Mouse (Mus musculus) large intestine, adult 2 months (tissue): Measurements from ENCODE around the gene Eif5a. TPM values are rescaled to one million over a fixed set of nuclear protein-coding genes. Genes with fewer than 3 reads are reported as not detected.
"Not testable (repeated sequence)": the region's sequence is repeated elsewhere in the genome, so short reads cannot be mapped to it uniquely, and the experiment has no call there.

Experiments used
- DNase-seq: peaks from one replicate; pipeline ENCODE4 v3.0.0-alpha.2; 2012; ENCODE audit warnings: low read depth, low spot score
- WGBS: fragments of 180-500 bp; shearing (Covaris S2); methylation state at CpG from one replicate; pipeline ENCODE4 v1.1.7; 2018; 5-methylcytosine and 5-hydroxymethylcytosine counted together
- polyA plus RNA-seq: library from polyadenylated mRNA; depleted of rRNA; stranded (reverse); fragments of >200 nt; gene quantifications from 2 replicates; pipeline ENCODE4 v1.2.3, GENCODE M21; 2012

Eif5a gene
- polyA plus RNA-seq, 1 experiment, result 694 TPM

DNA sequence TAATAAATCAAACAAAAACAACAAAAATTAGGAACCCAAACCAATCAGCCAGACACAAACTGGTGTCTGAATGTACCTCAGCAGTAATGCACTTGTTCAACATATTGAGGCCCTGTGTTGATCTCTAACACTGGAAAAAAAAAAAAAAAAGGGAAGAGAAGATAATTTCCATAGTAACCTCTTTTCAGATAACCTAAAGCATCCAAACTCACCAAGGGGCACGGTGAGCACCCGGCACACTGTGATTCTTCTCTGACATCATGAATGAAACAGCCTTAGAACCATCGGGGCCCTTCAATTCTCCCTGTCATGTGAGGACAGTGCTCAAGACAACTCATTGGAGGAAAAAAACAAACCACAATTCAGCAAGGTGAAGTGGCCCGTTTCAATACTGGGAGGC, 8.0 kb upstream of the Eif5a start:
- no peak for DNase-seq
- 65% methylated on average over 4 of the region's 4 CpGs for WGBS

DNA sequence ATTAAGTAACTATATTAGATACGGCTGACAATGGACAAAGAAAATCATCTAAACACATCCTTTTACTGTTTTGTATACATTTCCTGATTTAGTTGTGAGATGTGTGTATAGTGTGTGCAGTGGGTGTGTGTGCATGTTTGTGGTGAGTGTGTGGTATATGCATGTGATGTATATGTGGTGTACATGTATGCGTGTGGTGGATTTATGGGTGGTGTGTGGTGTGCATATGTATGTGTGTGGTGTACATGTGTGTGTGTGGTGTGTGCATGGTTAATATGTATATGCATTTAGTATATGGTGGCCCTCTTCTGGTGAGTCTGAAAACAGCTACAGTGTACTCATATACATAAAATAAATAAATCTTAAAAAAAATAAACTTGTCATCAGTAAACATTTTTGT, 5.7 kb upstream of the Eif5a start:
- DNase-seq, result no peak
- 94% methylated on average over 2 of the region's 2 CpGs for WGBS

DNA sequence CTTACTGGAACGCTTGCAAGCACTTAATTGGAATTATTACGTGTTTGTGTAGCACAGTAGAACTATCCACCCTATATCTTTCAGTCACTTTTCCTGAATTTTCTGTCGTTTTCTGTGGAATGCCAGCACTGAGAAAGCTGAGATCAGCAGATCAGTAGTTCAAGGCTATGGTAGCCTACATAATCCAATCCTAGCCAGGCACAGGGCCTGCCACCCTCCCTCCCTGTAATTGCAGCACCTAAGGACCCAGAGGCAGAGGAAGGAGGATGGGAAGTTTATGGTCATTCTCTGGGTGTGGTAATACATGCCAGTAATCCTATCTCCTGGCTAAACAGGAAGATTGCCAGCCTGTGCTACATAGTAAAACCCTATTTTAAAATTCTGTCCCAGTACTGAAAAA, 1.0 kb upstream of the Eif5a start:
- 51% methylated on average over 3 of the region's 3 CpGs for WGBS
- DNase-seq, result no peak

DNA sequence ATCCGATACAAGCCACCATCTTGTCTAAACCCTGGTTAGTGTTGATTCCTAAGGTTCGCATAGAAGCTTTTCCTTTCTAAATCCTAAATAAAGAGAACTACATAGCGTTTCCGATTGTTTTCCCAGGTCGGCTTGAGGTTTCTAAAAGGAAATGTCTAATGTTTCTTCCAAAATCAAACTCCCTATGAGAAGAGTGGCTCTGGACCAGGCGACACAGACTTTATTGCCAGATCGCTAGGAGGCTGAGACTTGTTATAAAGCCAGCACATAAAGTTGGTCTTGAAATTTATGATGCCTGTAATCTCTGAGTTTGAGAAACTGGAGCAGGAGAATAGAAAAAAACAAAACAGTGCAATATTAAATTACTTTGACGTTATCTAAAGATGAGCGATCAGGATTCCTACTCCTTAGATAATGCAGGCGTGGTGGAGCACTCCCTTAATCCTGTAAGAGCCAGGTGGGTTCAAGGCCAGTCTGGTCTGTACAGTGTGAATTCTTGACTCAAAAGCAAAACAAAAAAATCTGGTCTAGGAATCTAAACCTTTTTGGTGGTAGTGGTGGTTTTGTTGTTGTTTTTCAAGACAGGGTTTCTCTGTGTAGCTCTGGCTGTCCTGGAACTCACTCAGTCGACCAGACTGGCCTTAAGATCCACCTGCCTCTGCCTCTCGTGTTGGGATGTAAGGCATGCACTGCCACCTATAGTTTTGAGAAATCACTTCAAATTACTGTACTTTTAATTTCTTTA, 426 bp upstream of the Eif5a start:
- DNase-seq, result no peak
- WGBS, result 2% methylated on average over 12 of the region's 12 CpGs

DNA sequence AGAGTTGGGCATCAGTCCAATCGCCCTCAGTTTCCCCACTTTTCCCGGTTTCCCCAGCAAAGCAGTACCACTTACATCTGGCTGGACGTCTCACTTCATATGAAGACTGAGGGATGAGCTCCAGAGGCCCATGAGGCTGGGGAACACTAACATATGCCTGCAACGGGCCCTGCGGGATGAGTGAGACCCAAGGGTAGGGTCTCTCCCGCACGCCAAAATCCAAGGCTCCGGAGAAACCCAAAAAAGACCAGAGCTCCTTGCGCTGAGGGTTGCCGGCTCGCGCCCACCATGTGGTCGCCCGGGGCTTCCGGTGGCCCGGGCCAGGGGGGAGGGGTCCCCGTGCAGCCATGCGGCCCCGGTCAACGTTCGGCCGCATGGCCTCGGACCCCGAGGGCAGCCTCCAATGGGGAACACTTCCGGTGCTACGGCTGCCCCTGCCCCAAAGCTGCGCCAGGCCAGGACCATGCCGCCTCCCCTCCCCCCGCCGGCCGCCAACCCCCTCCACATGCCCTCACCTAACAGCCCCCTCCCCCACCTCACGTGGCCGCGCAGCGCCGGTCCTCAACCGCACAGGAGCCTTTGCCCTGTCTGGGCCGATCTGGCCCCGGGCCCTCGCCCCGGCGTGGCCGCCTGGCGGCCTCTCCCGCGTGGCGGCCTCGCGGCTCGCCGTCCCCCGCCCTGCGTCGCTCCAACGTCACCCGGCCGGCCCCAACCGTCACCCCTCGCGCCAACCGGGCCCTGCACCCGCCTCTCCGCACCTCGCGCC, 1.3 kb downstream of the Eif5a start:
- DNase-seq, result no peak
- WGBS, result under 1% methylated on average over 65 of the region's 65 CpGs

DNA sequence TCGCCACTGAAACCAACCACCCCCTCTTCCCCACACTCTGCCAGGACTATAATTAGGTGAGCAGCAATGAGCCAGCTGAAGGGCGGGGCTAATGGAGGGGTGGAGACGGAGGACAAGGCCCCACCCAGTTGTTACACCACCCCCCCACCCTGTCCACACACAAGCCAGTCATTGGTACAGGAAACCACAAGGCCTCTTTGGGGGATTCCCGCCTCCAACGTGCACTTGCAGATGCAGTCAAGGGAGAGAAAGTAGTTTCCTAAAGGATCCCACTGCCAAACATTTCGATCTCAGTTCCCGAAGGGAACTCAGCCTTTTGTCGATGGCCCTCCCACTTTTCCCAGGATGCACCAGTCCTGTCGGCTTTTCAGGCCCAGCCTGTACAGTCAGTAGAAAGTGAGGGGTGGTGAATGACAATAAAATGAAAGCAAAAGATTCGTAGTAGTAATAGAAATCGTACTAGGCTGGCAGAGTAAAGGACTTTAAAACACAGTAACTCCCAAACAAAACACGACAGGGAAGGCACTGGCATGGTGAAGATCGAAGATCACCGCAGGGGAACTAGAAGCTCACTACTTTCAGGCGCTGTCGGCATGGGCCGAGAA, 2.0 kb downstream of the Eif5a start:
- WGBS, result under 1% methylated on average over 17 of the region's 17 CpGs
- DNase-seq, result no peak

DNA sequence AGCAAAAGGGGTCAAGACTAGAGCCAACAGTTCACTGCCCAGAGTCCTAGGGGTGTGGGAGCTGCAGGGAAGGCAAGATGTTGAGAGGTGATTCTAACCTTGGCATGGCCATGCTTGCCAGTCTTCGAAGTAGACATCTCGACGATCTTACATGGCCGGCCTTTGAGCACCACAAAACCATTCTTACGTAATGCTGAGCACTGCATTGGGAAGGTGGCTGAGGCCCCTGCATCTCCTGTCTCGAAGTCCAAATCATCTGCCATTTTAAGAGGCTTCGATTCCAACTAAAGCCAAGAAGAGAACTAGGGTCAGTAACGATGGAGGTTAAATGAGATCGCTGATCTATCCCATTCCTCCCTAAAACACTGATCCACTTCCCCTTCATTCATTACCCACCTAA, 2.7 kb downstream of the Eif5a start:
- DNase-seq, result no peak
- WGBS, result 49% methylated on average over 9 of the region's 9 CpGs

DNA sequence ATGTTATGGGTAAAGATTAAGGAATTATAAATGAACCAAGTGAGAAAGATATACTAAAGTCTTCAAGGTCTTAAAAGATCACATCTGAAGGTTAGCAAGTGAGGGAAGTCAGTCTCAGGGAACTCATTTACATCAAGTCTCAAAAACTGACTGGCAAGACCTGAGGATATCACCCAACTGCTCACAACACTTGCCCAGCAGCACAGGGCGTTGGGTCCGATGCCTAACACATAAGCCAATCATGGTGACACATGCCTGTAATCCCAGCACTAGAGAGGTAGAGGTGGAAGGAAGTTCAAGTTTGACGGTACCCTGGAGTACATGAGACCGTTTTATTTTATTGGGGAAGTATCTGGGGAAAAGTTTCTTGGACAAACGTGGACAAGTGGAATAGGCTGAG, 3.6 kb downstream of the Eif5a start:
- 61% methylated on average over 5 of the region's 5 CpGs for WGBS
- DNase-seq, result no peak

DNA sequence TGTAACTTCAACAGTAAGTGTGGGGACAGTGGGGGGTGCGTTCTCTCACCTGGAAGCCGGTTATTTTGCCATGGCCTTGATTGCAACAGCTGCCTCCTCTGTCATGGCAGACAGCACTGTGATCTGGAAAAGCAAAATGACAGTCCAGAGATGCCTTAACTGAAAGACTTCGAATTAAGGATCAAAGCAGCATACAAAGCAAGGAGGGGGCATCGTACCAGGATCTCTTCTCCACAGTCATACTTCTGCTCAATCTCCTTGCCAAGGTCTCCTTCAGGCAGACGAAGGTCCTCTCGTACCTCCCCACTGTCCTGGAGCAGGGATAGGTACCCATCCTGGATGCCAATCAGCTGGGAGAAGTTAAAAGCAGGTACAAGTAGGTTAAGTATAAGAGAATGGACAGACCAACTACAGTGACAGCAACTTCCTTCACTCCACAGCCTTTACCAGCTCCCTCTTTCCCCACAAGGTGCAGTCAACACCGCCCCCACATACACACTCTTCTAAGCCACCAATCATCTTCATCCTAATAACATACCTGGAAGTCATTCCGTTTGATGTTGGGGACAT, 4.3 kb downstream of the Eif5a start:
- DNase-seq, result no peak
- WGBS, result 79% methylated on average over 8 of the region's 8 CpGs

DNA sequence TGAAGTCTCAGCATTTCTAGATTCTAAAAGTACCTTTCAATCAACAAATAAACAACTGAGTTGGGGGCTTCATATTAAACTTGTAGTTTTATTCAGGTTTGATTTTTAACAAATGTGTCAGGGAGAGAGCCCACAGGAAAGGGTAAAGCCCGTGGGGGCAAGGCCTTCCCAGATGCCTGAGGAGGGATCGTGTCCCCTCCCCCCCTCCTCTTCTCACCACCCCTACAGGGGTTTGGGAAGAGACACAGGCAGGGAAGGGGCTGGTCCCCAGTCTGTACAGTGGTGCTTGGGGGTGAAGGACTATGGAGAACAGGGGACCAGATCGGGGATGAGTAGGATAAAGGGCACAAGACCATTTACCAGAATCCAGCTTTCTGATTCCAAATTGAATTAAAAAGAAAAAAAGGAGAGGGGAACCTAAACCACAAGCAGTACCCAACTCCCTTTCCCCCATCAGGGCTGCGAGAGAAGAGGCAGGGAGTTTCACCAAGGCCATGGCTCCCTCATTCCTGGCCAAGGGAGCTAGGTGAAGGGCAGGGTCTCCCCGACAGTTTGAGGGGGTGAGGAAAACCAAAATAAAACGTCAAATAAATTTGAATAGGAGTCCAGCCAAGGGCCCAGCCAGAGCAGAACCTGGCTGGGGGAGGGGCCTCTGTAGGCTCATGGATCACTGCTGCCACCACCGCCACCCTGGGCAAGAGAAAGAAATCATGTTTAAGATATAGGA, 4.9 kb downstream of the Eif5a start:
- DNase-seq, result not testable (repeated sequence)
- WGBS, result 51% methylated on average over 7 of the region's 7 CpGs

DNA sequence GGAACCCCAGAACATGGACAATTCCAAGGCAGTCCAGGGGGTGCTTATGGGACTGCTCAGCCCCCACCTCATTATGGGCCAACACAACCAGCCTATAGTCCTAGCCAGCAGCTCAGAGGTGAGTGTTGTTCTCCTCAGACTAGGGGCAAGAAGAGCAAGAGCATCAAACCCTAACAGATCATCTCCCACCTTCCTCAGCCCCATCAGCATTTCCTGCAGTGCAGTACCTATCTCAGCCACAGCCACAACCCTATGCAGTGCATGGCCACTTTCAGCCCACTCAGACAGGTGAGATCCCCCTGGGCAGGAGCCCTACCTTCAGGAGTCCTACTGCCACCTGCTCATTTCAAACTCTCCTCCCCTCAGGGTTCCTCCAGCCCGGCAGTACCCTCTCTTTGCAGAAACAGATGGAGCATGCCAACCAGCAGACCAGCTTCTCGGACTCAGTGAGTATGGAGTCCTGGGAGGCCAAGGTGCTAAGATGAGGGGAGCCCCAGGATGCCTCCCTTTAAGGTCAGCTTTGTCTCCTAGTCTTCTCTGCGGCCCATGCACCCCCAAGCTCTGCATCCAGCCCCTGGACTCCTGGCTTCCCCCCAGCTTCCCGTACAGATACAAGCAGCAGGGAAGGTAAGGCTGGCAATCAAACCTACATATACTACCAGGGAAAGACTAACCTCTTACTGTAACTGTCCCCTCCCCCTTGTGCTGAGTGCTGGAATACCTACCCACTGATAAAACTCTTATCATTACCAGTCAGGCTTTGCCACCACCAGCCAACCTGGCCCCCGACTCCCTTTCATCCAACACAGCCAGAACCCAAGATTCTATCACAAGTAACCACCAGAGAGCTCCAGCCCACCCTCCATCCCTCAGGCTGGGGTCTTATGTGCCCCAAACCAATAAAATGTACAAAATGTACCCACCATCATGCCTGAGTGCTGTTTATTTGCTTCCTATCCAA, 5.8 kb downstream of the Eif5a start:
- WGBS, result 60% methylated on average over 5 of the region's 5 CpGs
- DNase-seq, result no peak

DNA sequence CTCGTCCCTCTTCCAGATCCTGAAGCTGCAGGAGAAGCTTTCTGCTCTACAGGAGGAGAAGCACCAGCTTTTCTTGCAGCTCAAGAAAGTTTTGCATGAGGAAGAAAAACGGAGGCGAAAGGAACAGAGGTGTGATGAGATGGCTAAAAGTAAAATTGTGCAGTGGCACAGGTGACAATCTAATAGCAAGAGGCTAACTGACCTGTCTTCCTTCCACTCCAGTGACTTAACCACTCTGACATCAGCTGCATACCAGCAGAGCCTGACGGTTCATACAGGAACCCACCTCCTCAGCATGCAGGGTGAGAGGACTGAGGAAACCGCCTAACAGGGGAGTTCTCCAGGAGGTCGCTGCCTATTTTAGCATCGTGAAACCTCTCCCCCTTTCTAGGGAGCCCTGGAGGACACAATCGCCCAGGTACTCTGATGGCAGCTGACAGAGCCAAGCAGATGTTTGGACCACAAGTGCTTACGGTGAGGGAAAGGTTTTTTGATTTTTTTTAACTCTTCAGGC, 6.8 kb downstream of the Eif5a start:
- 29% methylated on average over 9 of the region's 9 CpGs for WGBS
- DNase-seq, result no peak

DNA sequence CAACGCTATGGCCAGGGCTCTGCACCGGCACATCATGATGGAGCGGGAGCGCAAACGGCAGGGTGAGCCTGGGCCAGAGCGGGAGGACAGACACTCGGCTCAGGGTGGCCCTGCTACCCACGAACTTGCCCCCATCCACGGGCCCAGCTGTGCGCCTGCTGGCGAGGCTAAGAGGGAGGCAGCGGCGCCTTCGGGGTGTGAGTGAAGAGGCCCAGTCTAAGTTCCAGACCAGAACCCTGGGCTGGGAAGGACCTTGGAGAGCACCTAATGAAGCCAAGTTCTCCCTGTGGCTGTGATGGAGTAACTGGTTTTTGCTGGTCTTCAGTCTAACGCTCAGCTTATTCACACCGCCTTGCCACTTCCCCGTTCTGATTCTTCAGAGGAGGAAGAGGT, 7.4 kb downstream of the Eif5a start:
- DNase-seq, result no peak
- WGBS, result 1% methylated on average over 17 of the region's 17 CpGs

DNA sequence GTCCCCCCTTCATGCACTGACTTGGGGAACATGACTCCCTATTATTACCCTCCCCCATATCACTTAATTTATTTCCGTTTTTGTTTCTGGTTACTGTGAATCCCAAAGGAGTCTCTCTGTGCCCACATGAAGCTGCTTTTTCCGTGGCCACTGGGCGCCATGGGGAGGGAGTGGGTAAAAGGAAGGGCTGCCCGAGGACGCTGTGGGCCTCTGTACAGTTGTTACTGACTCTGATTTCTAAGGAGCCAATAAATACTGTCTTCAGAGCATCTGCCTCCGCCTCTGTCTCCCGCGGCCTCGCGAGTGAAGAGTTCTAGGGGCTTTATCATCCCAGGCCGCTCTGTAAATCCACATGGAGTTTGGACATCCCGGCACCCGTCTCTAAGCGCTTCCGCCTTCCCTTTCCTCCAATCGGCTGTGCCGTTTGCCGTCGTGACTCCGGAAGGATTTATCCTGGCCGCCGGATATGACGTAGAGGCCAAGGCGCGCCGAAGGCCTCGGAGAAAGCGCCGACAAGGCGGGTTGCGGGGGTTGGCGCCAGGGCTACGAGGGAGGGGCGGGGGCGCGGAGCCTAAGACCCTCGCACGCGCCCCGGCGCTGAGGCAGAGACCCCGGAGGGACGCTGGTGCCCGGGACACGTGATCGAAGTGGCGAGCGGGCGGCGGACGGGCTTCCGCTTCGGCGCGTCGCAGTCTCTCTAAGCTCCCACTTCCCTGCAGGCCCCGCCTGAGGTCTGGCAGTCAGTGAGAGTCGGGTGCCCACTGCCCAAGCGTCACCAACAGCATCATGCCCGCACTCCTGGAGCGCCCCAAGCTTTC, 8.0 kb downstream of the Eif5a start, which contains the start of gene Gps2:
Gene Gps2, plus strand, starts transcription at position 335 of the 818 bp plus-strand sequence.
- DNase-seq, result peak; percentile 80
- WGBS, result under 1% methylated on average over 61 of the region's 61 CpGs

DNA sequence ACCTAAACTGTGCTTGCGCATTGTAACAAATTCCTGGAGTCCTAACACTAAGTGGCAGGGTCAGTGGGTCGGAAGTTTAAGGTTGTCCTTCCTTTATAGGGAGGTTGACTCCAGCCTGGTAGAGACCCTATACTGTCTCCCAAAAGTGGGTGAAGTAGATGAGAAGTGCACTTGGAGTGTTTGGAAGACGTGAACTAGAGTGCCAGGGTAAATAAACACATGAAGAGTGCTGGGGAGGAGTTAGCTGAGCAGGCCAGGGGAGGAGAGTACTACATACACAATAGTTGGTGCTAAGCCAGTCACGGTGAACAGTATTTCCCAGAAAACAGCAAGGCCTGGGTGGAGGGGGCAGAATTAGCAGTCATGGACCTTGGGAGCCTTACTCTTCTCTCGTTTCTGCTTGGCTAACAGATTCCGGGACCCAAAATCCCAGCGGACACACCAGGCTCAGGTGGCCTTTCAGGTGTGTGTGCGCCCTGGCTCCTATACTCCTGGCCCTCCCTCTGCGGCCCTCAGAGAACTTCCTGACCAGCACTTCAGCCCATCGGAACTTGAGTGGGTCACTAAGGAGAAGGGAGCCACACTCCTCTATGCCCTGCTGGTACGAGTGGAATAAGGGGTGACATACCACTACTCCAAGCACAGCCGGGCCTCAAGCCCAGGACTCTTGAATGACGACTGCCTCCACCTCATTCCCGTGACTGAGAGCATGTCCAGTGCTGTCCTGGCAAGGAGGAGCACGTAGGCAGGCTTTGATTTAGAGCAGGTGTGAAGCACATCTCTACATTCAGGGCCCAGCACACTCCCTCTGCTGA, 8.8 kb downstream of the Eif5a start:
- 70% methylated on average over 15 of the region's 15 CpGs for WGBS
- DNase-seq, result no peak

DNA sequence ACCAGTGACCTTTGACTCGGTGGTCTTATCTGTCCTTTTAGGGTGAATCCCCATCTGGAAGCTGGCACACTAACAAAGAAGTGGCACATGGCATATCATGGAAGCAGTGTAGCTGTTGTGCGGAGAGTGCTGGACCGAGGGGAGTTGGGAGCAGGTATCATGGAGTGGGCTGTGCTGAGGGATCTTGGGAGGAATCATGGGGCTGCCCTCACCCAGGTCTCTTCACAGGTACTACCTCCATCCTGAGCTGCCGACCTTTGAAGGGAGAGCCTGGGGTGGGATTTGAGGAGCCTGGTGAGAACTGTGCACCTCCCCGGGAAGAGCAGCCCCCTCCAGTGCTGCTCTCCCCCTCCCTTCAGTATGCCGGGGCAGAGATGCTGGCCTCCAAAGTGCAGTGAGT, 10.1 kb downstream of the Eif5a start:
- no peak for DNase-seq

More for the DNA sequence above, 10.1 kb downstream of the Eif5a start:
- 87% methylated on average over 6 of the region's 6 CpGs for WGBS
